Mouse (Mus musculus): ENCODE measurements around the gene Prkca.

Prkca gene

DNA sequence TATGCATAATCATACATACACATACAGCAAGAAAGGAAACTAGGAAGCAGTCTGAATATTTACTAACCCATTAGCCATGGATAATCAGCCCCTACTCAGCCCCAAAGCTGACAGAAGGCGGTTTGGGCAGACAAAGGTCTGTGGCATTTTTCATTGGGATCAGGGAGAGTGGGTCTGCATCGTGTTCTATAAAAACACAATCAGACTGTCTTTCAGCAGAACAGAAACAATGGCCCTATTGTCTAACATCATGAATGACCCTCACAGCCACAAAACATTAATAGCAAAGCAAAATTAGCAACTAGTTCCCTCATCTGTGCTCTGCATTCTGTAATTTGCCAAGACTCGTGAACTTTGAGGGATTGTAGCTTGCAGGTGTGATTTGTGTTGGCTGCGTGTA lies 181.6 kb downstream of the Prkca start:
- no peak for DNase-seq (ENCODE audit: low spot score in 2 of 2)

- DNase-seq (ENCODE audit: low spot score in 2 of 2) = no peak
Measured at GRCm38 (mm10) chr11:108160056-108160455, 183.7 kb downstream of the Prkca start.

DNA sequence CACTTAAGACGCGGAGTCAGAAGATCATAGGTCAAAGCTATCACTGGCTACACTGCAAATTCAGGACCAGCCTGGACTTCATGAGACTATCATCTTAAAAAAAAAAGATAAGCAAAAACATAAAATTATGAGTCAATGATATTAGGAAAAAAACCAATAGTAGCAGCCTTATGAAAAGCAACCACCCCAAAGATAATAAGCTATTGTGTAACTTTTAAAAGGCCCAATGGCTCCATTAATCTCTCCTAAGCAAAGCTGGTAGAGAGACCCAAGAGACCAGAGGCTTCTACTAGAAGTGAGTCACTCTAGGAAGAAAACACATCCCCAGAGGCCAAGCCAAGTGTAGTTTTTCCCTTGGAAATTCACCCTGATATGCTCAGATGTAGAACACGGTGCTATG lies 185.7 kb downstream of the Prkca start:
- DNase-seq (ENCODE audit: low spot score in 2 of 2) = no peak

GRCm38 (mm10) chr11:108157074-108157473 lies 186.7 kb downstream of the Prkca start:
- DNase-seq (ENCODE audit: low spot score in 2 of 2) = no peak

- DNase-seq (ENCODE audit: low spot score in 2 of 2) = no peak
Measured at GRCm38 (mm10) chr11:108156107-108156506, 187.6 kb downstream of the Prkca start.

DNA sequence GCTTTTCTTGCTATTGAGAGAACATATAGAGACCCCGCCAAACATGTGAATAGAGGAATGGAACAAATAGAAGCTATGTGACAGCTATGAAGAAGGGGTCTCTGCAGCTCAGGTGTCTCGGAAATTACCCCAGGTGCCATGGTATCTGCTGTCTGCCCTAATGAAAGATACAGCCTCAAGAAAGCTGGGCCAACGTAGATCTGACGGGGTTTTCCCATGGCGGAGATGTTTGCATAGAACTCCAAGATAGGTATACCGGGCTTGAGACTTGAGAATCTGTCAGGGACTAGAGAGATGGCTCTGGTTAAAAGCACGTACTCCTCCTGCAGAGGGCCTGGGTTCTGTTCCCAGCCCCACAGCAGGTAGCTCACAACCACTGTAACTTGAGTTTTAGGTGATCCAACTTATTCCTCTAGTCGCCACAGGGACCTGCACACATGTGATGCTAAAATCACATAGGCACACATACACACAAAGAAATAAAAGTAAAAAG lies 188.6 kb downstream of the Prkca start:
- DNase-seq (ENCODE audit: low spot score in 2 of 2) = no peak

GRCm38 (mm10) chr11:108153997-108154841 lies 189.5 kb downstream of the Prkca start:
- no peak for DNase-seq (ENCODE audit: low spot score in 2 of 2)

DNA sequence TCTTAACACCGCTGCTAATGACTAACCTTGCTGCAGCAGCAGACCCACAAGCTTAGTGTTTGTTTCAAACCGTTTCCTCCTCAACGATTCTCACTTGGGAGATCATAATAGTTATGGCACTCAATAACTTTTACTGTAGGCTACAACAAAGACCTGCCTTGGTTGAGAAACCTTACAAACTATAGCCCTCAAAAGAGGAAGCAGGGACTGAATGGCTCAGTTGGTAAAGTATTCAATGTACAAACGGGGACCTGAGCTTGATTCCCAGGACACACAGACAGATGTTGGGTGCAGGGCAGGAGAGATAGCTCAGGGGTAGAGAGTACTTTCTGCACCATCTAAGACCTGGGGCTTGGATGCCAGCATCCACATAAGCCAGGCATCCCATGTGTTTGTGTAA lies 191.1 kb downstream of the Prkca start:
- no peak for DNase-seq (ENCODE audit: low spot score in 2 of 2)

- DNase-seq (ENCODE audit: low spot score in 2 of 2) = peak; percentile 84 to 87
Measured at GRCm38 (mm10) chr11:108150410-108150809, 193.3 kb downstream of the Prkca start.

- DNase-seq (ENCODE audit: low spot score in 2 of 2) = no peak
Measured at GRCm38 (mm10) chr11:108149187-108149586, 194.5 kb downstream of the Prkca start.

DNA sequence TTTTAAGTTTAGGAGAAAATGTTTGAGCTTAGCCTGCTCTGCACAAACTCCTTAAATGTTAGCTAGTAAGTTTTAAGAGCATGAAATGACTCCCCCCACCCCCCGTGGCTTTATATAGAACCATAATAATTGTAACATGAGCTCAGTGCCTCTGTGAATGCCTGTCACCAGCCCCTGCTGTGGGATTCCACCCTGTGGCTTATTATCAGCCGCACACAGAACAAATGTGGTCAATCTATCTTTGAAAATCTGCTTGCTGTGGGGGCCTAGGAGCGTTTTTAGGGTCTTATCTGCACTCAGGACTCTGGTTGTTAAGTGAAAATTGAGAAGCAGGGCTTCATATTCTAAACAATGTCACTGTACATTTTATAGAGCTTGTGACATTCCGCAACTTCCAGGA lies 195.2 kb downstream of the Prkca start:
- DNase-seq (ENCODE audit: low spot score in 2 of 2) = no peak

DNA sequence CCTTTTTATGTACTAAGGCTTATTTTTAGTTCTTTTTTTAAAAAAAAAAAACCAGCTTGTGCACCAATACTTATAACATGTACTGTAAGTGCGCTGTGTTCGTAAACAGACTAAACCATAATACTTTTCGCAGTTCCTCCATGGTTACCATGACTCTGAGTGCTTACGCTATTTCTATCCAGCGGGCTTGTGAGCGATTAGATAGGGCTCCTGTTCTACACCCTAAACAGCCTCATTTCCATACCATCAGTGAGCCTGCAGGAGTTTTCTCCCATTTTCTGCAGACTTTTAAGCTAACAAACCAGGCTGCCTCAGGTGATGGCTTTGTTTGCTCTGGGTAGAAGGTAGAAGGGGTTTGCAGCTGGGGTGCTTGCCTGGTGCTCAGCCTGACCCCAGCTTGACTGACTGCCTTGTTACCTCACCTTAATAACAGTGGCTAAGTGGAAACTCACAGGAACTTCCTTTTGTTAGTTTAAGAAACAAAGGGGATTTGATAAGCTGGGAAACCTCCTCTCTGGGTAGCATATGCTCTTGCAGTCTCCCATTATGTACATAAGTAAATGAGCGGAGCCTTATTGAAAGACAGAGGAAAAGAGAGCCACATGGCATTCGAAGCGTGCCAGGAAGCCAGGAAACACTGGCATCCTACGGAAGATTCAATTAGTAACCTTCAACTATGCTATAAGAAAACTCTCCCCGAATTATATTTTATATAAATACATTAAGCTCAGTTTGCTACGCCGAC lies 197.8 kb downstream of the Prkca start:
- DNase-seq (ENCODE audit: low spot score in 2 of 2) = no peak

DNA sequence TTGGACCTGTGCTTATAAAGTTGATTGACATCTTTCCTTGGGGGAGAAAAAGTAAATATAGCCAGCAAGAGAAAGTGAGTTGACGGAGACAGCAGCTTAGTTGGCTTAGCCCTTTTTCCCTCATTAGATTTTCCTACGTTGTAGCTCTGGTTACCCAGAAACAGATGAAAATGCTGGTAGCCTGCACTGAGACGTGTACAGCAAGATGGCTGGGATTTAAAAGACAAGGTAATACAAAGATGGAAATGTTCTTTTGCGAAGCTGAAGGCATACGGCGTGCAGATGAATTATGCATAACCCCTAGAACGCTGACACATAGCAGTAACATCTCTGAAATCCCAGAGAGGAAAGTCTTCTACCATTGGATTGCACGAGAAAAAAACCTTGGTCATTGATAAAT lies 198.6 kb downstream of the Prkca start:
- DNase-seq (ENCODE audit: low spot score in 2 of 2) = no peak

- DNase-seq (ENCODE audit: low spot score in 2 of 2) = no peak
Measured at GRCm38 (mm10) chr11:108143739-108144138, 200.0 kb downstream of the Prkca start.

DNA sequence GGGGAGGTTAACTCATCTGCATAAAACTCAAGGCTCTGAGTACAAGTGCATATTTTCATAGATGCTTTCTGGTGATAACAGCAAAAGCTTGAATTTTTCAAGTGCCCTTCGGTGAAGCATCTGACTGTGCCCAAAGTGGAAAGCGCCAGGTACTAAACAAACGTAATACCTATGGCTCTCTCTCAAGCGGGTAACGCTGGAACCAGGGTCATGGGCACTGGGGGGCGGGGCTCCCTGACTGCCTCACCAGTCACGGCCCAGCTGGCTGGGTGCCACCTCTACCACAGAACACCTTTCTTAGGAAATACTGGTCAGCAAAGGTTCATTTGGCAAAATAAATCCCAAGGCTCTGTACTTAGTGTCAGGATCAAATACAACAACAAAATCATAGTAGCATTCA lies 203.7 kb downstream of the Prkca start:
- DNase-seq (ENCODE audit: low spot score in 2 of 2) = no peak

GRCm38 (mm10) chr11:108136341-108136740 lies 207.4 kb downstream of the Prkca start:
- peak; percentile 56 to 70 for DNase-seq (ENCODE audit: low spot score in 2 of 2)

- no peak for DNase-seq (ENCODE audit: low spot score in 2 of 2)
Measured at GRCm38 (mm10) chr11:108135407-108136159, 208.1 kb downstream of the Prkca start.

DNA sequence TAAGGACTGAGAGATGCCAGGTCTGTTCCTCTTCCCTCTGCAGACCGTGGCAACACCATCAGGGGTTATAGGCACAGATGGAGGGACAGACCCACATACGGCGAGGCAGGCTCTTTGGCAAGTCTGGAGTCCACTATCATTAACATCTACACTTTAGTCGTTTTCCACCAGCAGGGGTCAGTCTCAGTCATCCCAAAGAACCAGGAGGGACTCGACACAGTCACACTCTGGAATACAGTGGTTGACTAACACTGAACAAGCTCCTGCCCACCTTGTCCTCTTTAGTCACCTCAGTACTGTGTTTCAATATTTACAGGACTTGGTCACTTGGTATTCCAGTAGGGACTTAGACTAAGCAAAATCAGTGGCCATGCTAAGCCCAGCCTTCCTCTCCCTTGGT lies 215.1 kb downstream of the Prkca start:
- peak in 1 of 2 experiments; percentile 71 for DNase-seq (ENCODE audit: low spot score in 2 of 2)

GRCm38 (mm10) chr11:108127908-108128307 lies 215.8 kb downstream of the Prkca start:
- DNase-seq (ENCODE audit: low spot score in 2 of 2) = peak in 1 of 2 experiments; percentile 33

GRCm38 (mm10) chr11:108122486-108122885 lies 221.2 kb downstream of the Prkca start:
- DNase-seq (ENCODE audit: low spot score in 2 of 2) = no peak

- no peak for DNase-seq (ENCODE audit: low spot score in 2 of 2)
Measured at GRCm38 (mm10) chr11:108120708-108121107, 223.0 kb downstream of the Prkca start.

GRCm38 (mm10) chr11:108119785-108120184 lies 223.9 kb downstream of the Prkca start:
- DNase-seq (ENCODE audit: low spot score in 2 of 2) = no peak
